Mouse (Mus musculus) heart, embryonic 15.5 days (tissue): ENCODE measurements at regions not wholly inside any gene's neighbourhood (a gene's known extent, or its start where the extent isn't known, plus 50 kb on each side); places are given as distances from the start of the nearest gene placed in this dataset.

Experiments
- ATAC-seq: fragments of 200-750 bp; cut with Nextera tagmentation; replicated peaks from 2 replicates; pipeline ENCODE4 v1.8.0; 2017; ENCODE audit warnings: low read depth, moderate TSS enrichment; ENCODE audit not compliant: insufficient number of reproducible peaks, insufficient read depth, low FRiP score
- H3K27ac ChIP-seq: fragments of 300-500 bp; sonication (generic); 2 replicates; pipeline ENCODE4 v1.5.1; 2015; ENCODE audit warnings: mild to moderate bottlenecking, inconsistent platforms
- H3K27me3 ChIP-seq: fragments of 300-500 bp; sonication (generic); 2 replicates; pipeline ENCODE4 v1.6.1; 2015; ENCODE audit warnings: inconsistent platforms
- H3K36me3 ChIP-seq: fragments of 300-500 bp; sonication (generic); 2 replicates; pipeline ENCODE4 v1.6.1; 2015; ENCODE audit warnings: mild to moderate bottlenecking, inconsistent platforms
- H3K4me1 ChIP-seq: fragments of 300-500 bp; sonication (generic); replicated peaks from 2 replicates; pipeline ENCODE4 v1.6.1; 2015; ENCODE audit warnings: inconsistent platforms
- H3K4me2 ChIP-seq: fragments of 300-500 bp; sonication (generic); 2 replicates; pipeline ENCODE4 v1.6.1; 2015; ENCODE audit warnings: inconsistent platforms, mild to moderate bottlenecking, moderate library complexity
- H3K4me3 ChIP-seq: fragments of 300-500 bp; sonication (generic); 2 replicates; pipeline ENCODE4 v1.5.1; 2015; ENCODE audit warnings: mild to moderate bottlenecking, inconsistent platforms
- H3K9ac ChIP-seq: fragments of 300-500 bp; sonication (generic); 2 replicates; pipeline ENCODE4 v1.6.1; 2015; ENCODE audit warnings: mild to moderate bottlenecking, inconsistent platforms
- H3K9me3 ChIP-seq: fragments of 300-500 bp; sonication (generic); replicated peaks from 2 replicates; pipeline ENCODE4 v1.6.1; 2016; ENCODE audit warnings: inconsistent platforms
- WGBS: fragments of 180-500 bp; shearing (Covaris S2); methylation state at CpG from one replicate; pipeline ENCODE4 v1.1.7; 2015; ENCODE audit warnings: mixed read lengths; 5-methylcytosine and 5-hydroxymethylcytosine counted together

GRCm38 (mm10) chr9:47353017-47353416 lies 177.0 kb upstream of the Cadm1 start:
- Histone ChIP-seq H3K4me3 (no peak overlapping the region), H3K36me3 (no peaks in the 10 kb centered on the region), H3K4me1 (peaks cover 19% of the 10 kb centered on the region), H3K4me2 (no peak overlapping the region), H3K27me3 (peaks cover 55% of the 10 kb centered on the region), H3K27ac (no peak overlapping the region), H3K9ac (no peak overlapping the region), H3K9me3 (no peaks in the 10 kb centered on the region)
- ATAC-seq = no peak
- 26% methylated on average over 2 of the region's 2 CpGs for WGBS

- H3K9me3 ChIP-seq = no peaks in the 10 kb centered on the region
- no peak overlapping the region for H3K27ac ChIP-seq
- H3K4me2 ChIP-seq = no peak overlapping the region
- H3K27me3 ChIP-seq = peaks cover 52% of the 10 kb centered on the region
- H3K9ac ChIP-seq = no peak overlapping the region
- H3K4me3 ChIP-seq = no peak overlapping the region
- 87% methylated on average over 5 of the region's 5 CpGs for WGBS
- H3K36me3 ChIP-seq = no peaks in the 10 kb centered on the region
- no peak for ATAC-seq
- peaks cover 28% of the 10 kb centered on the region for H3K4me1 ChIP-seq
Measured at GRCm38 (mm10) chr9:47353972-47354371, 176.0 kb upstream of the Cadm1 start.

GRCm38 (mm10) chr9:47354423-47354822 lies 175.6 kb upstream of the Cadm1 start:
- Histone ChIP-seq H3K27me3 (peaks cover 53% of the 10 kb centered on the region), H3K9ac (no peak overlapping the region), H3K4me1 (peaks cover 32% of the 10 kb centered on the region), H3K4me2 (no peak overlapping the region), H3K36me3 (no peaks in the 10 kb centered on the region), H3K9me3 (no peaks in the 10 kb centered on the region), H3K27ac (no peak overlapping the region), H3K4me3 (no peak overlapping the region)
- ATAC-seq = no peak
- WGBS = 76% methylated on average over 2 of the region's 2 CpGs

GRCm38 (mm10) chr9:47354866-47355265 lies 175.1 kb upstream of the Cadm1 start:
- WGBS = 49% methylated on average over 9 of the region's 9 CpGs
- H3K9ac ChIP-seq = no peak overlapping the region
- peaks cover 32% of the 10 kb centered on the region for H3K4me1 ChIP-seq
- peak overlapping the region; percentile 14; the same call in 1 of the 2 replicates for H3K4me2 ChIP-seq
- no peak overlapping the region for H3K27ac ChIP-seq
- H3K36me3 ChIP-seq = no peaks in the 10 kb centered on the region
- H3K9me3 ChIP-seq = no peaks in the 10 kb centered on the region
- no peak for ATAC-seq
- no peak overlapping the region for H3K4me3 ChIP-seq
- H3K27me3 ChIP-seq = peaks cover 56% of the 10 kb centered on the region

GRCm38 (mm10) chr9:47357756-47358399 lies 172.1 kb upstream of the Cadm1 start:
- H3K9ac ChIP-seq = no peak overlapping the region
- peak; percentile 95 for ATAC-seq
- H3K27me3 ChIP-seq = peaks cover 57% of the 10 kb centered on the region
- peaks cover 34% of the 10 kb centered on the region for H3K4me1 ChIP-seq
- H3K4me2 ChIP-seq = 0 out of 2 replicates have a peak overlapping the region, but pooled peaks have one; percentile 12
- H3K27ac ChIP-seq = peak overlapping the region; percentile 40
- no peaks in the 10 kb centered on the region for H3K36me3 ChIP-seq
- WGBS = 41% methylated on average over 17 of the region's 17 CpGs
- H3K4me3 ChIP-seq = no peak overlapping the region
- H3K9me3 ChIP-seq = no peaks in the 10 kb centered on the region

GRCm38 (mm10) chr9:47358400-47358767 lies 171.6 kb upstream of the Cadm1 start:
- no peak overlapping the region for H3K4me2 ChIP-seq
- peak overlapping the region; percentile 40 for H3K27ac ChIP-seq
- no peaks in the 10 kb centered on the region for H3K9me3 ChIP-seq
- H3K36me3 ChIP-seq = no peaks in the 10 kb centered on the region
- no peak overlapping the region for H3K9ac ChIP-seq
- H3K4me3 ChIP-seq = no peak overlapping the region
- peaks cover 37% of the 10 kb centered on the region for H3K4me1 ChIP-seq
- 0 out of 2 replicates have a peak, but pooled peaks have one; percentile 2 for ATAC-seq
- H3K27me3 ChIP-seq = peaks cover 56% of the 10 kb centered on the region
- 50% methylated on average over 4 of the region's 4 CpGs for WGBS

DNA sequence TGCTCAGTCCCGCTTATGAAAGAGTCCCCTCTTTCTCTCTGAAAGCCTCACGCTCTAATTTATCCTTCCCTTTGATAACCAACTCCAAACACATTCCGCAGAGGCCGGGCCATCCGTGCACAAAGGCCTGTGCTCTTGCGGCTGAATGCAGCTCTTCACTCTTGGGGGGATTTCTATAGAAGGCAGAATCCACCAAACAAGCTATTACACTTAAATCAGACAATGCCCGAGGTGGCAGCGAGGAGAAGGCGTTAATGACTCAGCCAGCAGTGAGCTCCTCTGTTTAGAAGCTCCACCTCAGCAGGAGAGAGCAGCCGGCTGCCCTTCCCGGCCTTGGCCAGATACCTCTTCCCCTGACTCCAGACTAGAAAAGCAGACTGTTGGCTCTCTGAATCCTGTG lies 166.9 kb upstream of the Cadm1 start:
- Histone ChIP-seq H3K36me3 (no peaks in the 10 kb centered on the region), H3K9me3 (no peaks in the 10 kb centered on the region), H3K4me3 (no peak overlapping the region), H3K27ac (no peak overlapping the region), H3K9ac (no peak overlapping the region), H3K4me1 (peaks cover 26% of the 10 kb centered on the region), H3K27me3 (peaks cover 84% of the 10 kb centered on the region), H3K4me2 (no peak overlapping the region)
- WGBS = 27% methylated on average over 11 of the region's 11 CpGs
- no peak for ATAC-seq

DNA sequence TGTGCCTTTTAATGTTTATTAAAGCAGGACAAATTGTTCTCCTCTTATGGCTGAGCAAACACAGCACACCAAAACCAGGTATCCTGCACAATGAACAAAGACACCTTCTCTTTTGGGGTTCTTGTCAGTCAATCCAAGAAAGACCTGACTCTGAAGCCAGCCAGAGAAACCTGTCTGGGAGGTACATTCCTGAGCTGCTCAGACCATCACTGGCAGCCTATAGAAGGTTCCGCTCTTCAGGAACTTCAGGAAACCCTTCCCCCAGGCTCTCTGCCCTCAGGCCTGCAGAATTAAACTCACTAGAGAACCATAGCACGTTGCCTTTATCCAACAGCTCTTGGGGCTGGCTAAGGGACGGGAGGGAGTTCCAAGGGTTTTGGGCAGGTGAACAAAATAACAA lies 165.2 kb upstream of the Cadm1 start:
- 84% methylated on average over 3 of the region's 3 CpGs for WGBS
- Histone ChIP-seq H3K9me3 (no peaks in the 10 kb centered on the region), H3K4me3 (no peak overlapping the region), H3K27me3 (peaks cover 95% of the 10 kb centered on the region), H3K9ac (no peak overlapping the region), H3K4me1 (peaks cover 20% of the 10 kb centered on the region), H3K27ac (no peak overlapping the region), H3K36me3 (no peaks in the 10 kb centered on the region), H3K4me2 (no peak overlapping the region)
- ATAC-seq = no peak

- H3K27me3 ChIP-seq = peaks cover 77% of the 10 kb centered on the region
- peak overlapping the region; percentile 30 for H3K4me3 ChIP-seq
- peak overlapping the region; percentile 65 for H3K4me2 ChIP-seq
- H3K9ac ChIP-seq = no peak overlapping the region
- H3K9me3 ChIP-seq = no peaks in the 10 kb centered on the region
- peaks cover 20% of the 10 kb centered on the region for H3K4me1 ChIP-seq
- H3K27ac ChIP-seq = no peak overlapping the region
- ATAC-seq = no peak
- WGBS = 25% methylated on average over 17 of the region's 17 CpGs
- H3K36me3 ChIP-seq = no peaks in the 10 kb centered on the region
Measured at GRCm38 (mm10) chr9:47367266-47367957, 162.6 kb upstream of the Cadm1 start.

DNA sequence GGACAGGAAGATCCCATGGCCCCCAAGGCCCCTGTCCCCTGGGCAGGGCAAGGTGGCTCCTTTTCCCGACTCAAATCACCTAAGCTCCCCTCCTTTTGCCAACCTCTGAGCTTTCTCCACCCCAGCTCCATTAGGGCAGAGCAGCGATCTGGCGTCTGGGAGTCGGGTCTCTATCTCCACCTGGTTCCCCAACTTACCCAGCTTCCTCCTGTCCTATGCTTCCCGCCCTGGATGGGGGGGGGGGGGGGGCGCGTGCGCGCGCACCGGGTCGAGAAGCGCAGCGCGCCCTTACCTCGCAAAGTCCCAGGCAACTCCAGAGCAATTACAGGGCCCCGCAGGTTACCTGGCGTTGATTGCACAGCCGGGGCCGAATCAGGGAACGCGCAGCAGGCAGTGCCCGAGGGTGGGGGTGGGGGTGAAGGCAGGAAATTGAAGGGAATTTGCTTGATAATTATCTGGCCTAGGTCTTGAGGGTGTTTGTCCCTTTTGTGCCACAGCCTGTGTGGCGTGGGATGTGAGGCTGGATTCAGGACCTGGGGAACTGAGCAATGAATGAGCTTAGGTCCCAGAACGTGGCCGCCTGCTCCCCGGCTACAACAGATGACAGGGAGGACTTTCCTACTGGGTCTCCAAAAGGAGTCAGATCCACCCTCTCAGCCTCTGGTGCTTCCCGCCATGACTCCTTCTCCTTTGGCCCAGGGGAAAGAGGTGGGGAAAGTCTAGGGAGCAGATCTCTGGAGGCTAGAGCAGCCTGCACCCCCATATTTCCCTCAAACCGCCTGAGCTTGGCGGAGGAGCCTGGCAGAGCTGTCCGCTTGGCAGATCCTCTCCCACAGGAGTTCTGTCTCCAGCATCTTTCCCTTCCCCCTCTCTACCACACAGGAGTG lies 161.7 kb upstream of the Cadm1 start:
- peaks cover 70% of the 10 kb centered on the region for H3K27me3 ChIP-seq
- ATAC-seq = no peak
- H3K9me3 ChIP-seq = no peaks in the 10 kb centered on the region
- H3K4me1 ChIP-seq = peaks cover 14% of the 10 kb centered on the region
- 7% methylated on average over 30 of the region's 31 CpGs for WGBS
- H3K4me3 ChIP-seq = peak overlapping the region; percentile 30
- peak overlapping the region; percentile 41; the same call in 1 of the 2 replicates for H3K9ac ChIP-seq
- peak overlapping the region; percentile 65 for H3K4me2 ChIP-seq
- no peaks in the 10 kb centered on the region for H3K36me3 ChIP-seq
- H3K27ac ChIP-seq = no peak overlapping the region

DNA sequence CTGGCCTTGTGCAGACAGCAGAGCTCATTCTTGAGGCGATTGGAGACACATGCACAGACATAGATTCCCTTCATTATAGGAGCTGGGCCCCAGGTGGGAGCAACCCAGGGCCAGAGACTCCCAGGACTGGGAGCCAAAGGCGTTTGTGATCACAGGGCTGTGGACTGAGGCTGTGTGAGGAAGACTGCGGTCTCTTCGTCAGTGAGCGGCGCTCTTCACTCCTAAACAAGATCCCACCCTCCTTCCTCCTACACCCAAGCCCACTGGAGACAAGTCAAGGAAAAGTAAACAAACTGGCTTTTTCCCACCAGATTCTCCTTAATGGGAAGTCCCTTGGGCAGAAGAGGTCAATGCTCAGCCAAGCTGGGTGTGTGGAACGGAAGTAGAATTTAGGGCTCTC lies 157.7 kb upstream of the Cadm1 start:
- 79% methylated on average over 7 of the region's 7 CpGs for WGBS
- no peak for ATAC-seq
- H3K4me1 ChIP-seq = peaks cover 24% of the 10 kb centered on the region
- H3K27ac ChIP-seq = no peak overlapping the region
- H3K4me3 ChIP-seq = no peak overlapping the region
- H3K27me3 ChIP-seq = peaks cover 34% of the 10 kb centered on the region
- H3K4me2 ChIP-seq = no peak overlapping the region
- no peaks in the 10 kb centered on the region for H3K36me3 ChIP-seq
- no peaks in the 10 kb centered on the region for H3K9me3 ChIP-seq
- no peak overlapping the region for H3K9ac ChIP-seq
